Mouse (Mus musculus) bone marrow macrophage, adult 2 months (primary cell): ENCODE results near the gene Rbms1.

Experiments
- CTCF ChIP-seq: IDR thresholded peaks from 2 replicates; pipeline ENCODE4 v1.5.1; 2012; ENCODE audit warnings: low read depth, mild to moderate bottlenecking, low read length, moderate library complexity
- POLR2A ChIP-seq: IDR thresholded peaks from 2 replicates; pipeline ENCODE4 v1.6.1; 2012; ENCODE audit warnings: mild to moderate bottlenecking, low read depth, low read length, borderline replicate concordance

DNA sequence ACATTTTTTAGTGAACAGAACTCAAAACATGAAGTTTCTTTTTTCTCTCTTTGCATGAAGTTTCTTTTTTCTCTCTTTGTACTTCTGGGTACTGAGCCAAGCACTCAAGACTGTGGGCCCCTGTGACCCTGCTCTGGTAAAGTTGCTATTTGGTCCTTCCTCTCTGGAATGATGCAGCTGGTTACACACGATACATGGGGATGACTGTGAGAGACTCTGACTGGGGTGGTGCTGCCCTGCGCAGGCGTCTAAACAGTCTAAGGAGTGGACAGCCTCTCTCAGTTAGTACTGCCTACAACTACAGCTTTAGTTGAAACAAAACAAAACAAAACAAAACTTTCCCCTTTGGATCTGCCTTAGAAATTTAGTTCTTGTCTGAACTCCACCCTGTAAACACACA is 111.1 kb downstream of the Rbms1 start:
- TF ChIP-seq POLR2A: no peak
- TF ChIP-seq CTCF: no peak
